Mouse (Mus musculus) Patski (cell line): ENCODE data around the gene Csdc2. TPM values are rescaled to one million over a fixed set of nuclear protein-coding genes. Genes with fewer than 3 reads are reported as not detected.

ENCODE experiments used
- ATAC-seq: fragments of 100-300 bp; one replicate; pipeline ENCODE4 v1.8.0; 2021
- CTCF ChIA-PET: fragments of 350-600 bp; sonication (Branson Sonifier 250); formaldehyde crosslinking; loops from one replicate; lab custom pipeline; 2022; ENCODE audit warnings: inconsistent platforms; lab: Charles Lee
- POLR2A ChIA-PET: fragments of 350-600 bp; sonication (Branson Sonifier 250); formaldehyde crosslinking; loops from one replicate; lab custom pipeline; 2022; ENCODE audit warnings: antibody characterized with exemption, inconsistent platforms; lab: Charles Lee
- DNase-seq: peaks from one replicate; pipeline ENCODE4 v3.0.0-alpha.2; 2011; ENCODE audit warnings: low read depth, low spot score
- H3K27me3 ChIP-seq: fragments of 371-371 bp; one replicate; pipeline ENCODE4 v1.5.1; 2021
- CTCF ChIP-seq: fragments of 100-300 bp; IDR thresholded peaks from one replicate; pipeline ENCODE4 v1.5.1; 2021
- in situ Hi-C: fragments of 300-500 bp; cut with MboI; formaldehyde crosslinking; loops from 3 replicates; pipeline ENCODE4 v1.11.1; 2018; ENCODE audit warnings: low pct_unique_long_range_greater_than_20kb, mixed read lengths
- polyA plus RNA-seq: library from polyadenylated mRNA; unstranded; gene quantifications from one replicate; pipeline ENCODE4 v1.2.3, GENCODE M21; 2021

Csdc2 gene
- polyA plus RNA-seq, 1 experiment from 2014 or later = 24.9 TPM

GRCm38 (mm10) chr15:81949476-81950131, 13.0 kb downstream of the Csdc2 start:
- H3K27me3 ChIP-seq = no peaks in the 10 kb centered on the region
- no peak for TF ChIP-seq CTCF
- DNase-seq (no peak), ATAC-seq (no peak)
- in situ Hi-C loops = no loop called here
- CTCF ChIA-PET = interaction anchor here (1.0 to 1.4 kb wide), 3 partner anchors 10 to 11 kb away, joined by 3 to 5 read pairs (median 3); no protein-coding TSS in a partner anchor
- POLR2A ChIA-PET = no interaction called here

GRCm38 (mm10) chr15:81950716-81951115, 14.2 kb downstream of the Csdc2 start:
- CTCF ChIA-PET = interaction anchor here (1.0 to 1.2 kb wide), 2 partner anchors 9 to 12 kb away, joined by 3 read pairs; no protein-coding TSS in a partner anchor
- TF ChIP-seq CTCF = no peak
- ATAC-seq (no peak), DNase-seq (no peak)
- POLR2A ChIA-PET = no interaction called here
- in situ Hi-C loops = no loop called here
- no peaks in the 10 kb centered on the region for H3K27me3 ChIP-seq

DNA sequence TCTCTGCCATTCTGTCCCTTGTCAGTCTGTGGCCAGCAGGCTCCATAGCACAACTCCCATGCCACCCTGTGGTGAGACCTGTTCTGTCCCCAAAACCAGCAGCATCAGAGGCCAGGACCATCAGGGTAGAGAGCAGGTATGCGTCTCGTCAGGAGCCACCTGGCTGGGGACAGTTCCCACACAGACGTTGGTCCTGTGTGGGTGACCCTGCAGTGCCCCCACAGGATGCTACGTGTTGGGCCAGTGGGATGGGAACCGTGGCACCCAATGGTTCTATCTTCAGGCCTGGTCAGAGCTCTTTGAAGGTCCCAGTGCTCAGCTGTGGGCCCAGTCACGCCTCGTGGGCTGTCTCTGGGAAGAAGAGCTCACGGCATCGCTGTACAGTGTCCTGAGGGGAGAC, 14.6 kb downstream of the Csdc2 start:
- CTCF ChIA-PET = no interaction called here
- no peak for ATAC-seq
- POLR2A ChIA-PET = no interaction called here
- no peak for TF ChIP-seq CTCF
- in situ Hi-C loops = no loop called here
- H3K27me3 ChIP-seq = no peaks in the 10 kb centered on the region
- DNase-seq = no peak

GRCm38 (mm10) chr15:81952310-81952709, 15.8 kb downstream of the Csdc2 start:
- in situ Hi-C loops = no loop called here
- ChIA-PET POLR2A (no interaction called here), CTCF (no interaction called here)
- TF ChIP-seq CTCF = no peak
- DNase-seq (no peak), ATAC-seq (no peak)
- no peaks in the 10 kb centered on the region for H3K27me3 ChIP-seq

DNA sequence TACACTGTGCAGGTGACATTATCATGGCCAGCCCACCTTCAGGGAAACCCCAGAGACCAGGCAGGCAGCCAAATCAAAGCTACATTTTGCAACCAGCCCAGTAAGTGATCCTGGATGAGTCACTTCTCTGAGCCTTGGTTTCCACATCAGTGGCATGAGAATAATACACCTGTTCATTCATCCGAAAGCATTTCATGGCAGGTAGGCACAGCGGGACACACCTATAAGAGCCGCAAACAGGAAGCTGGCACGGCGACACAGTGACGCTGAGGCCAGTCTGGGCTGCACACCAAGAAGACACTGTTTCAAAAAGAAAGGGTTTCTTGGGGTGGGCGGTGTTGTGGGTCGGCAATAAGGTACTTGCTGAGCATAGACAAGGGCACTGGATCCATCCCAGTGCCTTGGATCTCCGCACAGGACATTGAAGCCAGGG, 17.6 kb downstream of the Csdc2 start:
- H3K27me3 ChIP-seq = no peaks in the 10 kb centered on the region
- in situ Hi-C loops = no loop called here
- no peak for TF ChIP-seq CTCF
- ChIA-PET CTCF (interaction anchor here (1.1 kb wide), 1 partner anchor 17 kb away, joined by 4 read pairs; the partner anchor contains the start of gene Csdc2), POLR2A (no interaction called here)
- ATAC-seq (peak; percentile 4), DNase-seq (no peak)

- in situ Hi-C loops = loop anchor here (5.0 kb wide), 1 partner anchor 43 kb away; no protein-coding TSS in a partner anchor
- TF ChIP-seq CTCF = no peak
- ATAC-seq = no peak
These were observed 18.2 kb downstream of the Csdc2 start for GRCm38 (mm10) chr15:81954716-81955115.

DNA sequence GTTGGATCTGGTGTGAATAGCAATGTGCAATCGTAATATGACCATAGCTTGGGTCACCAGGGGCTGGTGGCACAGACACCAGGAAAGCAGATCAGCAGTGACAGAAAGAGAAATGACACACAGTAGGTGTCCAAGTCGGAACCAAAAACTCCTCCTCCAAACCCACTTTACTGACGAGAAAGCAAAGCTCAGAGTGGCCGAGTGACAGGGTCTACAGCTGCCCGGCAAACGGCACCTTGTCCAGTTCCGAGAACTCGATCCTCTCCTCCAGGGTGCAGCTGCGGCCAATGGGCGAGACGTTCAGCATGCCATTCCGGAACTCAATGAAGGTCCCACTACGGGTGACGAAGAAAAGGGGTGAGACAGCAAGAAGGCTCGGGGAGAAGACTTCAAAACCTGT, 18.9 kb downstream of the Csdc2 start:
- ATAC-seq (no peak), DNase-seq (no peak)

More at GRCm38 (mm10) chr15:81954716-81955115, 18.2 kb downstream of the Csdc2 start:
- ChIA-PET POLR2A (no interaction called here), CTCF (no interaction called here)
- DNase-seq = no peak
- no peaks in the 10 kb centered on the region for H3K27me3 ChIP-seq

GRCm38 (mm10) chr15:81956457-81956856, 19.9 kb downstream of the Csdc2 start:
- H3K27me3 ChIP-seq = no peaks in the 10 kb centered on the region
- ChIA-PET POLR2A (no interaction called here), CTCF (interaction anchor here (0.8 to 2.1 kb wide), 12 partner anchors 9 to 78 kb away, joined by 3 to 12 read pairs (median 4); partner anchors contain the start of genes 1700029P11Rik and Desi1)
- DNase-seq (no peak), ATAC-seq (no peak)
- in situ Hi-C loops = loop anchor here (5.0 kb wide), 1 partner anchor 41 kb away; no protein-coding TSS in a partner anchor
- TF ChIP-seq CTCF = no peak

More for the DNA sequence above, 18.9 kb downstream of the Csdc2 start:
- no peaks in the 10 kb centered on the region for H3K27me3 ChIP-seq
- TF ChIP-seq CTCF = no peak
- ChIA-PET POLR2A (no interaction called here), CTCF (interaction anchor here (0.8 to 2.1 kb wide), 4 partner anchors 8 to 16 kb away, joined by 3 to 12 read pairs (median 3); no protein-coding TSS in a partner anchor)
- in situ Hi-C loops = loop anchor here (5.0 kb wide), 1 partner anchor 42 kb away; no protein-coding TSS in a partner anchor

GRCm38 (mm10) chr15:81957598-81957997, 21.0 kb downstream of the Csdc2 start:
- no peaks in the 10 kb centered on the region for H3K27me3 ChIP-seq
- POLR2A ChIA-PET = no interaction called here
- no peak for TF ChIP-seq CTCF
- ATAC-seq = no peak
- in situ Hi-C loops = loop anchor here (5.0 kb wide), 1 partner anchor 40 kb away; no protein-coding TSS in a partner anchor
- CTCF ChIA-PET = interaction anchor here (1.1 to 2.1 kb wide), 9 partner anchors 12 to 82 kb away, joined by 3 to 12 read pairs (median 5); no protein-coding TSS in a partner anchor
- DNase-seq = no peak

DNA sequence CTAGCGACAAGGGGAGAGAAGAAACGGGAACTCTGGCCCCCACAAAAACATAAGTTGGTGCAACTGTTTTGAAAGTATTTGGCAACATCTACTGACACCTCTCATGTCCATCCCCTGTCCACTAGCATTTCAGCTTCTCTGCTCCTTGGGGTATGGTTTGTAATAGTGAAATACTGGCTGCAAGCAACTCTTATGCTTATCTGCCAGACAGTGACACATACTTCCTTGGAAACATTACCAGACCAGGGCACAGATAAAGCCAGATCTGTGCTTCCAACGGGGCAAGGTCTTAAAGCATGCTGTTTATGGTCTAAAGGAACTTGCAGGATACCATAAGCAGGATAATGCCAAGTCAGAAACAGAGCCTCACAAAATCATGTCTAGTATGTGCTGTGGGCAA, 22.3 kb downstream of the Csdc2 start:
- DNase-seq = no peak
- H3K27me3 ChIP-seq = no peaks in the 10 kb centered on the region
- in situ Hi-C loops = loop anchor here (5.0 kb wide), 1 partner anchor 38 kb away; no protein-coding TSS in a partner anchor
- TF ChIP-seq CTCF = no peak
- ChIA-PET POLR2A (no interaction called here), CTCF (interaction anchor here (1.1 to 1.7 kb wide), 4 partner anchors 12 to 20 kb away, joined by 3 to 6 read pairs (median 4); no protein-coding TSS in a partner anchor)
- no peak for ATAC-seq
